Mouse (Mus musculus) CH12.LX (cell line): ENCODE measurements around the gene Fam240a.

Experiments used
- CTCF ChIP-seq, 2 experiments: IDR thresholded peaks in 1 of 2; conservative IDR thresholded peaks in 1 of 2; 2 replicates each; pipeline ENCODE4 v1.5.1; 2011 to 2012; ENCODE audit warnings: low read depth in 2 of 2, low read length in 2 of 2, improper control_type of control experiment in 1 of 2, inconsistent platforms in 1 of 2, mild to moderate bottlenecking in 1 of 2, moderate library complexity in 1 of 2
- RCOR1 ChIP-seq: conservative IDR thresholded peaks from 2 replicates; pipeline ENCODE4 v1.6.1; 2012; ENCODE audit warnings: low read depth, mild to moderate bottlenecking, inconsistent platforms, low read length, improper control_type of control experiment
- TCF12 ChIP-seq: IDR thresholded peaks from 2 replicates; pipeline ENCODE4 v1.6.1; 2014; ENCODE audit warnings: low read depth, mild to moderate bottlenecking, inconsistent platforms, low read length, improper control_type of control experiment

DNA sequence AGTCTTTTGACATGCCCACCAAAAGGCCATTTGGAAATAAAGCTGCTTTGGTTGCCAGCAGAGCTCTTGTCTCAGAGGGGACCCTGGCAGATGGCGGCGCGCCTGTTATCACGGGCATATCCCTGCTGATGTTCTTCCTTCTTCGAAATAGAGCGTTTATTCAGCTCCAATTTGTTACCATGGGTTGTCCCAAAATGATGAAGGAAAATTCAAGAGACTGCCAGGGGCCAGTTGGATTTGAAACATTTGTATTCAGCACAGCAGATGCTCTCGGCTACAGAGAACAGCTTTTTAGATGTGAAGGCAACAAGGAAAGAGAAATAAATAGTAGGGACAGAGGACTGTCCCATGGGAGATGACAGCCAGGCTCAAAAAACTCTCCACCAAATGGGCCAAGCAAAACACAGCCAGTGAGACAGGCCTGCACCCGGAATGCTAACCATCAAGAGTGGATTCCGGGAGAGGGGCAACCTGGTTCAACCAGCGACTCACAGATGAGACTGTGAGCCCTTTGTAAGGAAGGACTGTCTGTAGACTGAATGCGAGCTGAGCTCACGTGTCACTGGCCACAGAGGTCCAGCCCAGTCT lies 17.3 kb upstream of the Fam240a start:
- no peak for TF ChIP-seq CTCF (conservative IDR thresholded peaks at IDR 0.05 in 1 of 2, IDR thresholded peaks at IDR 0.05 in 1 of 2; ENCODE audit: low read depth in 2 of 2, low read length in 2 of 2)
- no peak for TF ChIP-seq TCF12
- no peak for TF ChIP-seq RCOR1
